Mouse (Mus musculus): Measurements from ENCODE around the gene Plcb4.

DNA sequence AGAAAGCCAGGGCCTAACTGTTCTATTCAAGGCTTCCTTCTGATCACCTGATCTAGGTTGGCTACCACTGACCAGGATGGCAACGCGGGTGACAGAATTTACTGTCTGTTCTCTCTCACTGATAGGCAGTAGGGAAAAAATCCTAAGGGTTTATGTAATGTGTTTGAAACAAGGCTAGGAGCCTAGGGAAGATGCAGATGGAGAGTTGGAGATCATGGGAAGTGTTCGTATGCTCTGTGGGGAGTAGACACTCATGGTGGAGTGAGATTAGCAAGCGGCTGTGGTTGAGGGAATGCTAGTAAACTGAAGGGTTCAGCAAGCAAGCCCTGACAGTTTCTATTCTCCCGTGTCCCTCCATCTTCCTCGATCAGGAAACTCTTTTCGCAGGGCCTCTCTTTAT lies 220.5 kb downstream of the Plcb4 start:
- no peak for TF ChIP-seq POLR2A (IDR thresholded peaks at IDR 0.05; ENCODE audit: borderline replicate concordance, extremely low read depth, low read depth, low read length)
- TF ChIP-seq CTCF (IDR thresholded peaks at IDR 0.05; ENCODE audit: insufficient read depth, low read length), result no peak
